Mouse (Mus musculus): ENCODE measurements around the gene Cd200r1.

The Cd200r1 gene

GRCm38 (mm10) chr16:44765555-44766319 lies at the start of gene Cd200r1:
Gene Cd200r1 (plus strand): TSS chr16:44765736.
- ATAC-seq (ENCODE audit: insufficient number of reproducible peaks, low FRiP score, low TSS enrichment): no peak

- peak; percentile 90 for ATAC-seq (ENCODE audit: insufficient number of reproducible peaks, low FRiP score, low TSS enrichment)
These were observed 49.0 kb upstream of the Cd200r1 start for GRCm38 (mm10) chr16:44716305-44717140.

GRCm38 (mm10) chr16:44717141-44717634 lies 48.3 kb upstream of the Cd200r1 start:
- 0 out of 2 replicates have a peak, but pooled peaks have one; percentile 11 for ATAC-seq (ENCODE audit: insufficient number of reproducible peaks, low FRiP score, low TSS enrichment)

- no peak for ATAC-seq (ENCODE audit: insufficient number of reproducible peaks, low FRiP score, low TSS enrichment)
These were observed 47.7 kb upstream of the Cd200r1 start for GRCm38 (mm10) chr16:44717838-44718237.

- ATAC-seq (ENCODE audit: insufficient number of reproducible peaks, low FRiP score, low TSS enrichment): no peak
These were observed 46.2 kb upstream of the Cd200r1 start for GRCm38 (mm10) chr16:44719349-44719748.

GRCm38 (mm10) chr16:44720518-44720917 lies 45.0 kb upstream of the Cd200r1 start:
- ATAC-seq (ENCODE audit: insufficient number of reproducible peaks, low FRiP score, low TSS enrichment): no peak

- ATAC-seq (ENCODE audit: insufficient number of reproducible peaks, low FRiP score, low TSS enrichment): no peak
These were observed 42.9 kb upstream of the Cd200r1 start for GRCm38 (mm10) chr16:44722666-44723065.

GRCm38 (mm10) chr16:44724083-44724787 lies 41.3 kb upstream of the Cd200r1 start, which contains the start of gene Nepro:
Gene Nepro (plus strand): TSS chr16:44724301.
- ATAC-seq (ENCODE audit: insufficient number of reproducible peaks, low FRiP score, low TSS enrichment): peak; percentile 91

- ATAC-seq (ENCODE audit: insufficient number of reproducible peaks, low FRiP score, low TSS enrichment): no peak
These were observed 40.7 kb upstream of the Cd200r1 start for GRCm38 (mm10) chr16:44724847-44725246.

GRCm38 (mm10) chr16:44725286-44726223 lies 40.0 kb upstream of the Cd200r1 start:
- peak; percentile 42 for ATAC-seq (ENCODE audit: insufficient number of reproducible peaks, low FRiP score, low TSS enrichment)

- no peak for ATAC-seq (ENCODE audit: insufficient number of reproducible peaks, low FRiP score, low TSS enrichment)
These were observed 38.0 kb upstream of the Cd200r1 start for GRCm38 (mm10) chr16:44727525-44727924.

GRCm38 (mm10) chr16:44734059-44734458 lies 31.5 kb upstream of the Cd200r1 start:
- ATAC-seq (ENCODE audit: insufficient number of reproducible peaks, low FRiP score, low TSS enrichment): no peak

GRCm38 (mm10) chr16:44735676-44736075 lies 29.9 kb upstream of the Cd200r1 start:
- no peak for ATAC-seq (ENCODE audit: insufficient number of reproducible peaks, low FRiP score, low TSS enrichment)

- no peak for ATAC-seq (ENCODE audit: insufficient number of reproducible peaks, low FRiP score, low TSS enrichment)
These were observed 29.4 kb upstream of the Cd200r1 start for GRCm38 (mm10) chr16:44736118-44736517.

- ATAC-seq (ENCODE audit: insufficient number of reproducible peaks, low FRiP score, low TSS enrichment): no peak
These were observed 22.8 kb upstream of the Cd200r1 start for GRCm38 (mm10) chr16:44742753-44743152.

- peak; percentile 3; the same call in 1 of the 2 replicates for ATAC-seq (ENCODE audit: insufficient number of reproducible peaks, low FRiP score, low TSS enrichment)
These were observed 20.1 kb upstream of the Cd200r1 start for GRCm38 (mm10) chr16:44745471-44745865.

- peak; percentile 94 for ATAC-seq (ENCODE audit: insufficient number of reproducible peaks, low FRiP score, low TSS enrichment)
These were observed 19.5 kb upstream of the Cd200r1 start, which contains the start of gene Gtpbp8 for GRCm38 (mm10) chr16:44745866-44746562. Gene Gtpbp8 (minus strand): TSS chr16:44746363.

GRCm38 (mm10) chr16:44748007-44748406 lies 17.5 kb upstream of the Cd200r1 start:
- ATAC-seq (ENCODE audit: insufficient number of reproducible peaks, low FRiP score, low TSS enrichment): no peak

GRCm38 (mm10) chr16:44757700-44758099 lies 7.8 kb upstream of the Cd200r1 start:
- no peak for ATAC-seq (ENCODE audit: insufficient number of reproducible peaks, low FRiP score, low TSS enrichment)

All from cerebellum, adult (tissue).